In the genomic region with DNA sequence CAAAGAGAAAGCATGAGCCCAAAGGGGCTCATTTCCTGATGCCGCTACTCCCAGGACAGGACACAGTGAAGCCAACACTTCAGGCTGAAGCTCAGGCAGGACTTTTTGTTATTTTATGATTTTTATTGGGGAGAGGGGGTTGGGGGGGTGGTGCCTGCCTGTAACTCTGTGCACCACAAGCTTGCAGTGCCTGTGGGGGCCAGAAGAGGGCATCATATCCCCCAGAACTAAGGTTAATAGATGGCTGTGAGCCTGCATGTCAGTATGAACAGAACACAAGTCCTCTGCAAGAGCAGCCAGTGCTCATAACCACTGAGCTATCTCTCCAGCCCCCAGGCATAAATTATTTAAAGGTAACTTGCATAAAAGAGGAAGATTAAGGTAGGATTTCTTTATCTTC, we compare ENCODE assay signal across 30 mouse cellular contexts. TPM values are rescaled to one million over a fixed set of nuclear protein-coding genes. Genes with fewer than 3 reads are reported as not detected.
DNase-seq lines count a peak whose midpoint lies in the region; ATAC-seq and TF ChIP-seq lines count a peak whose summit lies in the region.
"Had no signal": no experiment of that assay in that cellular context is flagged by ENCODE, and none has a peak within 500 bp of the region (broad histone marks: within the 10 kb centered on the region; RNA-seq: fewer than 3 reads in every experiment).

No protein-coding gene starts in this region.

- WGBS in lung, embryonic 14.5 days: 97% methylated on average over 1 of the region's 1 CpGs

- no peak overlapping the region for H3K9ac ChIP-seq in lung, embryonic 14.5 days
- no peak overlapping the region for H3K9ac ChIP-seq in ES-Bruce4 (ENCODE audit: low read depth, poor library complexity, severe bottlenecking)
- H3K9ac ChIP-seq: embryonic facial prominence, embryonic 12.5 days; hindbrain, embryonic 12.5 days; limb, embryonic 12.5 days; liver, embryonic 13.5 days; neural tube, embryonic 13.5 days had no signal

- DNase-seq in heart, adult 11 months: peak; percentile 70
- DNase-seq in heart, adult 8-10 months (ENCODE audit: low spot score): no peak
- DNase-seq in lung, embryonic 14.5 days: no peak
- no peak for DNase-seq in lung, postnatal 36 days
- DNase-seq in R1 (ENCODE audit: low read depth, low spot score): peak; percentile 60
- DNase-seq in yolk sac, embryonic 10.5 days (ENCODE audit: low spot score): no peak
- DNase-seq in thymus, postnatal 25 days: no peak
- DNase-seq: adrenal gland, adult 2 months; adrenal gland, postnatal 36 days; cerebellum, adult 9-10 months; cerebellum, postnatal 36 days; embryo, embryonic 11 days; gastrocnemius, postnatal 14 days; heart, postnatal 36 days; kidney, adult 9 months; kidney, postnatal 10 days; layer of hippocampus, adult 9-11 months; liver, embryonic 13.5 days; lung, adult 2 months; lung, postnatal 14 days had no signal

- no peaks in the 10 kb centered on the region for H3K27me3 ChIP-seq in lung, embryonic 14.5 days (ENCODE audit: insufficient read depth, low read length)
- H3K27me3 ChIP-seq in ES-Bruce4 (ENCODE audit: control insufficient read depth, insufficient read depth, low read length, poor library complexity, severe bottlenecking): no peaks in the 10 kb centered on the region
- H3K27me3 ChIP-seq: embryonic facial prominence, embryonic 12.5 days; hindbrain, embryonic 12.5 days; limb, embryonic 12.5 days; liver, embryonic 13.5 days; neural tube, embryonic 13.5 days had no signal

- H3K9me3 ChIP-seq in lung, embryonic 14.5 days (ENCODE audit: low read depth, low read length): no peaks in the 10 kb centered on the region
- no peaks in the 10 kb centered on the region for H3K9me3 ChIP-seq in ES-Bruce4 (replicated peaks; ENCODE audit: control insufficient read depth, insufficient read depth, low read length, poor library complexity, severe bottlenecking)
- H3K9me3 ChIP-seq: embryonic facial prominence, embryonic 12.5 days; limb, embryonic 12.5 days; liver, embryonic 13.5 days; neural tube, embryonic 13.5 days had no signal

- no peak for TF ChIP-seq POLR2A in ES-Bruce4 (IDR thresholded peaks at IDR 0.05; ENCODE audit: insufficient read depth, low read length)

- ATAC-seq in lung, embryonic 14.5 days (ENCODE audit: insufficient read depth): no peak
- ATAC-seq: forebrain, embryonic 14.5 days; hindbrain, postnatal 0 days; intestine, embryonic 16.5 days had no signal

- peak; percentile 11; the same call in 1 of the 2 replicates for TF ChIP-seq CTCF in lung, embryonic 14.5 days (IDR thresholded peaks at IDR 0.05; ENCODE audit: low read depth)
- peak; percentile 42 for TF ChIP-seq CTCF in ES-Bruce4 (IDR thresholded peaks at IDR 0.05; ENCODE audit: low read depth, low read length)

- no peak for TF ChIP-seq EP300 in ES-Bruce4 (IDR thresholded peaks at IDR 0.05; ENCODE audit: insufficient read depth, low read depth, low read length)

- H3K4me2 ChIP-seq in lung, embryonic 14.5 days: no peak overlapping the region
- H3K4me2 ChIP-seq: embryonic facial prominence, embryonic 12.5 days; heart, embryonic 11.5 days; hindbrain, embryonic 12.5 days; limb, embryonic 12.5 days; liver, embryonic 13.5 days; midbrain, embryonic 11.5 days; neural tube, embryonic 13.5 days had no signal

- no peak overlapping the region for H3K27ac ChIP-seq in lung, embryonic 14.5 days (ENCODE audit: low read depth)
- no peak overlapping the region for H3K27ac ChIP-seq in ES-Bruce4 (ENCODE audit: insufficient read depth, low read length)
- H3K27ac ChIP-seq: embryonic facial prominence, embryonic 12.5 days; hindbrain, embryonic 12.5 days; hindbrain, postnatal 0 days; limb, embryonic 12.5 days; liver, embryonic 13.5 days; neural tube, embryonic 13.5 days had no signal

- peaks cover 21% of the 10 kb centered on the region; the same call in 1 of the 2 replicates for H3K36me3 ChIP-seq in lung, embryonic 14.5 days (ENCODE audit: insufficient read depth)
- peaks cover 9% of the 10 kb centered on the region; the same call in 1 of the 2 replicates for H3K36me3 ChIP-seq in ES-Bruce4 (ENCODE audit: control insufficient read depth, insufficient read depth, low read length, poor library complexity, severe bottlenecking)

- H3K4me1 ChIP-seq in lung, embryonic 14.5 days (ENCODE audit: insufficient read depth): no peaks in the 10 kb centered on the region
- H3K4me1 ChIP-seq in ES-Bruce4 (ENCODE audit: control insufficient read depth, insufficient read depth, low read length): no peaks in the 10 kb centered on the region
- H3K4me1 ChIP-seq: embryonic facial prominence, embryonic 12.5 days; hindbrain, embryonic 12.5 days; limb, embryonic 12.5 days; neural tube, embryonic 13.5 days had no signal

- H3K4me3 ChIP-seq in lung, embryonic 14.5 days (ENCODE audit: low read depth, low read length): no peak overlapping the region
- H3K4me3 ChIP-seq in ES-Bruce4 (ENCODE audit: low read depth, low read length): no peak overlapping the region
- H3K4me3 ChIP-seq: embryonic facial prominence, embryonic 12.5 days; hindbrain, embryonic 12.5 days; limb, embryonic 12.5 days; liver, embryonic 13.5 days; neural tube, embryonic 13.5 days had no signal

RNA-seq across cellular contexts. Expression of a gene that starts 13.2 kb away (rescaled TPM):
- total RNA-seq in heart, adult 8-10 months (2022): 10 to 100 TPM; 11.5 to 13.4 (median 12.8) TPM
- polyA plus RNA-seq in lung, embryonic 14.5 days (2014; fragmentation: Nextera tagmentation; extraction: Ambion mirVana): 28.0 and 28.4 TPM in 2 replicates
- 12.8 and 14.3 TPM in 2 replicates for polyA plus RNA-seq in ES-Bruce4 (2011; ENCODE audit: insufficient read depth, insufficient read length, low read depth, missing spikeins)

RNA-seq across cellular contexts. Expression of a gene that starts 40.7 kb away (rescaled TPM):
- total RNA-seq in heart, adult 8-10 months (2022): 10 to 100 TPM; 33.9 to 36.9 (median 36.4) TPM
- 15.7 and 17.0 TPM in 2 replicates for polyA plus RNA-seq in lung, embryonic 14.5 days (2014; fragmentation: Nextera tagmentation; extraction: Ambion mirVana)
- polyA plus RNA-seq in ES-Bruce4 (2011; ENCODE audit: insufficient read depth, insufficient read length, low read depth, missing spikeins): 42.5 and 50.0 TPM in 2 replicates

Comparison
In these comparisons a context has a peak if more than half of its experiments do, and no peak if none do; other contexts are left out.
1. DNase-seq: peak in heart, adult 11 months (single experiment) and R1 (single experiment); none in heart, adult 8-10 months (single experiment), lung, embryonic 14.5 days (single experiment), lung, postnatal 36 days (single experiment), yolk sac, embryonic 10.5 days (single experiment) and thymus, postnatal 25 days (single experiment).